Mouse (Mus musculus) forebrain, postnatal 0 days (tissue): ENCODE measurements around the gene Tnfsf14. TPM values are rescaled to one million over a fixed set of nuclear protein-coding genes. Genes with fewer than 3 reads are reported as not detected.
A peak's percentile ranks its signal among the peaks of the same experiment; 100 is the strongest.

Experiments used
- ATAC-seq: fragments of 200-750 bp; cut with Nextera tagmentation; 2 replicates; pipeline ENCODE4 v1.8.0; 2017; ENCODE audit warnings: mild to moderate bottlenecking, moderate library complexity
- DNase-seq: peaks from one replicate; pipeline ENCODE4 v3.0.0-alpha.2; 2015
- H3K27ac ChIP-seq: fragments of 300-500 bp; sonication (generic); 2 replicates; pipeline ENCODE4 v1.5.1; 2014; ENCODE audit warnings: low read depth, mild to moderate bottlenecking, antibody characterized with exemption, low read length, moderate library complexity, mixed read lengths
- H3K27me3 ChIP-seq: fragments of 300-500 bp; sonication (generic); 2 replicates; pipeline ENCODE4 v1.6.1; 2014; ENCODE audit warnings: mild to moderate bottlenecking, low read length, mixed read lengths; ENCODE audit not compliant: insufficient read depth
- H3K36me3 ChIP-seq: fragments of 300-500 bp; sonication (generic); 2 replicates; pipeline ENCODE4 v1.6.1; 2014; ENCODE audit warnings: mild to moderate bottlenecking, moderate library complexity; ENCODE audit not compliant: insufficient read depth
- H3K4me1 ChIP-seq: fragments of 300-500 bp; sonication (generic); 2 replicates; pipeline ENCODE4 v1.6.1; 2014; ENCODE audit warnings: antibody characterized with exemption; ENCODE audit not compliant: insufficient read depth
- H3K4me2 ChIP-seq: fragments of 300-500 bp; sonication (generic); 2 replicates; pipeline ENCODE4 v1.6.1; 2014; ENCODE audit warnings: low read depth, mild to moderate bottlenecking, moderate library complexity
- H3K4me3 ChIP-seq: fragments of 300-500 bp; sonication (generic); 2 replicates; pipeline ENCODE4 v1.5.1; 2014; ENCODE audit warnings: low read depth, low read length, mixed read lengths
- H3K9ac ChIP-seq: fragments of 300-500 bp; sonication (generic); 2 replicates; pipeline ENCODE4 v1.6.1; 2014; ENCODE audit warnings: mild to moderate bottlenecking
- H3K9me3 ChIP-seq: fragments of 300-500 bp; sonication (generic); 2 replicates; pipeline ENCODE4 v1.6.1; 2016; ENCODE audit warnings: low read length
- CTCF ChIP-seq: sonication (generic); IDR thresholded peaks from 2 replicates; pipeline ENCODE4 v1.5.1; 2016; ENCODE audit warnings: antibody characterized with exemption, control low read depth, low read depth
- WGBS: fragments of 180-500 bp; shearing (Covaris S2); extraction: QIAGEN DNeasy Blood & Tissue Kit; methylation state at CpG from one replicate; pipeline ENCODE4 v1.1.7; 2014; 5-methylcytosine and 5-hydroxymethylcytosine counted together
- polyA plus RNA-seq: library from polyadenylated mRNA; unstranded; fragments of >200 nt; fragmentation: Nextera tagmentation; extraction: Ambion mirVana; gene quantifications from 2 replicates; pipeline ENCODE4 v1.2.1, GENCODE M21; 2015
- total RNA-seq: library from RNA; depleted of rRNA; stranded (reverse); fragments of >200 nt; gene quantifications from 2 replicates; pipeline ENCODE4 v1.2.3, GENCODE M21; 2014

Tnfsf14 gene
- total and polyA plus RNA-seq, 2 experiments from 2014 or later, result not detected

GRCm38 (mm10) chr17:57180363-57180762, 13.6 kb downstream of the Tnfsf14 start:
- TF ChIP-seq CTCF, result no peak
- WGBS, result 38% methylated on average over 8 of the region's 8 CpGs
- Histone ChIP-seq H3K36me3 (no peaks in the 10 kb centered on the region), H3K4me2 (no peak overlapping the region), H3K27ac (no peak overlapping the region), H3K9me3 (no peaks in the 10 kb centered on the region), H3K4me1 (no peaks in the 10 kb centered on the region), H3K9ac (no peak overlapping the region), H3K4me3 (no peak overlapping the region), H3K27me3 (no peaks in the 10 kb centered on the region)
- DNase-seq (no peak), ATAC-seq (no peak)

GRCm38 (mm10) chr17:57173351-57173750, 20.6 kb downstream of the Tnfsf14 start:
- no peaks in the 10 kb centered on the region for H3K36me3 ChIP-seq
- whole genome bisulfite sequencing, result 72% methylated on average over 4 of the region's 4 CpGs
- no peaks in the 10 kb centered on the region for H3K9me3 ChIP-seq
- DNase-seq, result no peak
- H3K4me3 ChIP-seq, result no peak overlapping the region
- H3K4me2 ChIP-seq, result no peak overlapping the region
- H3K9ac ChIP-seq, result no peak overlapping the region
- no peak overlapping the region for H3K27ac ChIP-seq
- TF ChIP-seq CTCF, result no peak
- H3K4me1 ChIP-seq, result no peaks in the 10 kb centered on the region
- no peaks in the 10 kb centered on the region for H3K27me3 ChIP-seq
- no peak for ATAC-seq

- Histone ChIP-seq H3K9me3 (no peaks in the 10 kb centered on the region), H3K4me3 (no peak overlapping the region), H3K27ac (no peak overlapping the region), H3K27me3 (no peaks in the 10 kb centered on the region), H3K36me3 (no peaks in the 10 kb centered on the region), H3K4me1 (no peaks in the 10 kb centered on the region), H3K9ac (no peak overlapping the region), H3K4me2 (no peak overlapping the region)
- 71% methylated on average over 5 of the region's 5 CpGs for WGBS
- DNase-seq (no peak), ATAC-seq (no peak)
- TF ChIP-seq CTCF, result no peak
These were observed 21.6 kb downstream of the Tnfsf14 start for GRCm38 (mm10) chr17:57172378-57172777.

- Histone ChIP-seq H3K9ac (no peak overlapping the region), H3K27me3 (no peaks in the 10 kb centered on the region), H3K4me3 (no peak overlapping the region), H3K4me1 (no peaks in the 10 kb centered on the region), H3K9me3 (no peaks in the 10 kb centered on the region), H3K4me2 (no peak overlapping the region), H3K27ac (no peak overlapping the region), H3K36me3 (no peaks in the 10 kb centered on the region)
- DNase-seq, result no peak
- 59% methylated on average over 5 of the region's 5 CpGs for WGBS
- ATAC-seq, result no peak
- TF ChIP-seq CTCF, result no peak
These were observed 23.2 kb downstream of the Tnfsf14 start for GRCm38 (mm10) chr17:57170616-57171260.

GRCm38 (mm10) chr17:57166800-57167791, 26.9 kb downstream of the Tnfsf14 start:
- no peak overlapping the region for H3K27ac ChIP-seq
- TF ChIP-seq CTCF, result peak; percentile 92
- ATAC-seq, result peak; percentile 92
- H3K27me3 ChIP-seq, result no peaks in the 10 kb centered on the region
- peak; percentile 89 for DNase-seq
- H3K9ac ChIP-seq, result no peak overlapping the region
- H3K36me3 ChIP-seq, result no peaks in the 10 kb centered on the region
- no peaks in the 10 kb centered on the region for H3K4me1 ChIP-seq
- no peaks in the 10 kb centered on the region for H3K9me3 ChIP-seq
- H3K4me2 ChIP-seq, result no peak overlapping the region
- 18% methylated on average over 11 of the region's 11 CpGs for WGBS
- no peak overlapping the region for H3K4me3 ChIP-seq

- ATAC-seq (no peak), DNase-seq (no peak)
- peaks cover 8% of the 10 kb centered on the region; the same call in 1 of the 2 replicates for H3K27me3 ChIP-seq
- no peak overlapping the region for H3K4me3 ChIP-seq
- H3K9me3 ChIP-seq, result no peaks in the 10 kb centered on the region
- 88% methylated on average over 4 of the region's 4 CpGs for WGBS
- no peak overlapping the region for H3K9ac ChIP-seq
- TF ChIP-seq CTCF, result no peak
- no peak overlapping the region for H3K4me2 ChIP-seq
- no peak overlapping the region for H3K27ac ChIP-seq
- H3K4me1 ChIP-seq, result no peaks in the 10 kb centered on the region
- no peaks in the 10 kb centered on the region for H3K36me3 ChIP-seq
These were observed 40.2 kb downstream of the Tnfsf14 start for GRCm38 (mm10) chr17:57153787-57154186.

- Histone ChIP-seq H3K4me1 (no peaks in the 10 kb centered on the region), H3K4me3 (no peak overlapping the region), H3K27me3 (peaks cover 15% of the 10 kb centered on the region), H3K9ac (no peak overlapping the region), H3K36me3 (no peaks in the 10 kb centered on the region), H3K4me2 (no peak overlapping the region), H3K9me3 (no peaks in the 10 kb centered on the region), H3K27ac (no peak overlapping the region)
- 91% methylated on average over 6 of the region's 6 CpGs for WGBS
- DNase-seq, result no peak
- no peak for TF ChIP-seq CTCF
- no peak for ATAC-seq
These were observed 41.0 kb downstream of the Tnfsf14 start for GRCm38 (mm10) chr17:57153006-57153405.
